Mouse (Mus musculus) MEL (cell line): ENCODE data around the gene Pigp. TPM values are rescaled to one million over a fixed set of nuclear protein-coding genes. Genes with fewer than 3 reads are reported as not detected.
"Not testable (repeated sequence)": the region's sequence is repeated elsewhere in the genome, so short reads cannot be mapped to it uniquely, and the experiment has no call there.

Experiments
- DNase-seq: peaks from one replicate; pipeline ENCODE4 v3.0.0; 2011; ENCODE audit warnings: low read depth, low spot score
- H3K27ac ChIP-seq: 2 replicates; pipeline ENCODE4 v1.5.1; 2012; ENCODE audit warnings: low read depth, mild to moderate bottlenecking, control low read depth, low read length, moderate library complexity; ENCODE audit not compliant: control insufficient read depth
- H3K27me3 ChIP-seq, 2 experiments: fragments of 150-350 bp in 1 of 2; sonication (generic) in 1 of 2; 2 replicates each; pipeline ENCODE4 v1.6.1; 2012; ENCODE audit warnings: low read length in 2 of 2, mild to moderate bottlenecking in 2 of 2, improper control_type of control experiment in 1 of 2, moderate library complexity in 1 of 2; ENCODE audit not compliant: insufficient read depth in 2 of 2, control insufficient read depth in 1 of 2
- H3K36me3 ChIP-seq, 2 experiments: 2 replicates each; pipeline ENCODE4 v1.6.1; 2012 to 2014; ENCODE audit warnings: low read length in 2 of 2, improper control_type of control experiment in 1 of 2, inconsistent platforms in 1 of 2, mild to moderate bottlenecking in 1 of 2; ENCODE audit not compliant: insufficient read depth in 2 of 2, control insufficient read depth in 1 of 2
- H3K4me1 ChIP-seq, 2 experiments: fragments of 150-350 bp in 1 of 2; sonication (generic) in 1 of 2; 2 replicates each; pipeline ENCODE4 v1.6.1; 2012; ENCODE audit warnings: low read length in 2 of 2, improper control_type of control experiment in 1 of 2, mild to moderate bottlenecking in 1 of 2; ENCODE audit not compliant: insufficient read depth in 2 of 2, control insufficient read depth in 1 of 2
- H3K4me3 ChIP-seq, 2 experiments: fragments of 150-350 bp in 1 of 2; sonication (generic) in 1 of 2; 2 replicates each; pipeline ENCODE4 v1.5.1; 2012; ENCODE audit warnings: low read depth in 2 of 2, low read length in 2 of 2, mild to moderate bottlenecking in 2 of 2, moderate library complexity in 2 of 2, control low read depth in 1 of 2, improper control_type of control experiment in 1 of 2; ENCODE audit not compliant: control insufficient read depth in 1 of 2, insufficient read depth in 1 of 2
- H3K79me2 ChIP-seq: 2 replicates; pipeline ENCODE4 v1.6.1; 2012; ENCODE audit warnings: mild to moderate bottlenecking, low read length, moderate library complexity; ENCODE audit not compliant: control insufficient read depth, poor library complexity, insufficient read depth
- H3K9ac ChIP-seq: 2 replicates; pipeline ENCODE4 v1.6.1; 2012; ENCODE audit warnings: low read depth, mild to moderate bottlenecking, control low read depth, low read length, moderate library complexity; ENCODE audit not compliant: control insufficient read depth, poor library complexity, severe bottlenecking
- H3K9me3 ChIP-seq: fragments of 150-350 bp; sonication (generic); replicated peaks from 2 replicates; pipeline ENCODE4 v1.6.1; 2012; ENCODE audit warnings: mild to moderate bottlenecking, low read length, improper control_type of control experiment, moderate library complexity; ENCODE audit not compliant: insufficient read depth
- BHLHE40 ChIP-seq: IDR thresholded peaks from 2 replicates; pipeline ENCODE4 v1.6.1; 2012; ENCODE audit warnings: low read depth, mild to moderate bottlenecking, inconsistent platforms, low read length, improper control_type of control experiment, borderline replicate concordance
- CHD1 ChIP-seq: IDR thresholded peaks from 2 replicates; pipeline ENCODE4 v1.6.1; 2012; ENCODE audit warnings: low read depth, mild to moderate bottlenecking, inconsistent platforms, low read length, improper control_type of control experiment
- CTCF ChIP-seq, 3 experiments: IDR thresholded peaks in 2 of 3; conservative IDR thresholded peaks in 1 of 3; 2 replicates each; pipeline ENCODE4 v1.5.1; 2011 to 2012; ENCODE audit warnings: low read length in 3 of 3, low read depth in 2 of 3, mild to moderate bottlenecking in 2 of 3, improper control_type of control experiment in 1 of 3, inconsistent platforms in 1 of 3, mixed read lengths in 1 of 3, moderate library complexity in 1 of 3; ENCODE audit not compliant: control insufficient read depth in 1 of 3, insufficient read depth in 1 of 3, poor library complexity in 1 of 3, severe bottlenecking in 1 of 3
- E2F4 ChIP-seq: IDR thresholded peaks from 2 replicates; pipeline ENCODE4 v1.6.1; 2011; ENCODE audit warnings: low read depth, low read length, improper control_type of control experiment, borderline replicate concordance
- ELF1 ChIP-seq: IDR thresholded peaks from 2 replicates; pipeline ENCODE4 v1.6.1; 2014; ENCODE audit warnings: low read depth, mild to moderate bottlenecking, inconsistent platforms, low read length, improper control_type of control experiment, moderate library complexity
- EP300 ChIP-seq, 2 experiments: IDR thresholded peaks; 2 replicates each; pipeline ENCODE4 v1.6.1; 2011; ENCODE audit warnings: improper control_type of control experiment in 2 of 2, low read length in 2 of 2, low read depth in 1 of 2, mild to moderate bottlenecking in 1 of 2
- ETS1 ChIP-seq: IDR thresholded peaks from 2 replicates; pipeline ENCODE4 v1.6.1; 2012; ENCODE audit warnings: low read depth, mild to moderate bottlenecking, inconsistent platforms, low read length, improper control_type of control experiment, moderate library complexity
- HCFC1 ChIP-seq: IDR thresholded peaks from 2 replicates; pipeline ENCODE4 v1.6.1; 2012; ENCODE audit warnings: low read depth, mild to moderate bottlenecking, inconsistent platforms, low read length, improper control_type of control experiment, moderate library complexity
- MAFK ChIP-seq: IDR thresholded peaks from 2 replicates; pipeline ENCODE4 v1.6.1; 2011; ENCODE audit warnings: low read depth, mild to moderate bottlenecking, low read length, improper control_type of control experiment, borderline replicate concordance
- MAX ChIP-seq: IDR thresholded peaks from 2 replicates; pipeline ENCODE4 v1.6.1; 2011; ENCODE audit warnings: low read length, improper control_type of control experiment
- MAZ ChIP-seq: IDR thresholded peaks from 2 replicates; pipeline ENCODE4 v1.6.1; 2012; ENCODE audit warnings: low read depth, mild to moderate bottlenecking, inconsistent platforms, low read length, improper control_type of control experiment
- MXI1 ChIP-seq: IDR thresholded peaks from 2 replicates; pipeline ENCODE4 v1.6.1; 2011; ENCODE audit warnings: mild to moderate bottlenecking, low read depth, low read length, improper control_type of control experiment
- MYC ChIP-seq: IDR thresholded peaks from 2 replicates; pipeline ENCODE4 v1.6.1; 2011; ENCODE audit warnings: low read depth, mild to moderate bottlenecking, low read length, improper control_type of control experiment, moderate library complexity
- NELFE ChIP-seq: IDR thresholded peaks from 2 replicates; pipeline ENCODE4 v1.6.1; 2011; ENCODE audit warnings: low read depth, low read length, improper control_type of control experiment
- NRF1 ChIP-seq: IDR thresholded peaks from 2 replicates; pipeline ENCODE4 v1.6.1; 2014; ENCODE audit warnings: low read depth, mild to moderate bottlenecking, inconsistent platforms, low read length, improper control_type of control experiment, moderate library complexity; ENCODE audit not compliant: poor library complexity, insufficient read depth, severe bottlenecking
- POLR2A ChIP-seq, 2 experiments: IDR thresholded peaks; 2 replicates each; pipeline ENCODE4 v1.6.1; 2011 to 2012; ENCODE audit warnings: low read length in 2 of 2, mild to moderate bottlenecking in 2 of 2, control low read depth in 1 of 2, improper control_type of control experiment in 1 of 2, low read depth in 1 of 2, moderate library complexity in 1 of 2; ENCODE audit not compliant: control insufficient read depth in 1 of 2, insufficient read depth in 1 of 2, poor library complexity in 1 of 2
- POLR2AphosphoS2 ChIP-seq: IDR thresholded peaks from 2 replicates; pipeline ENCODE4 v1.6.1; 2011; ENCODE audit warnings: low read length, improper control_type of control experiment
- POLR2AphosphoS5 ChIP-seq: IDR thresholded peaks from 2 replicates; pipeline ENCODE4 v1.6.1; 2012; ENCODE audit warnings: low read depth, borderline replicate concordance, mild to moderate bottlenecking, inconsistent platforms, low read length, moderate library complexity, mixed read lengths
- SIN3A ChIP-seq: IDR thresholded peaks from 2 replicates; pipeline ENCODE4 v1.6.1; 2012; ENCODE audit warnings: low read length, improper control_type of control experiment, inconsistent platforms
- SMC3 ChIP-seq: IDR thresholded peaks from 2 replicates; pipeline ENCODE4 v1.6.1; 2011; ENCODE audit warnings: low read depth, low read length, improper control_type of control experiment
- TCF12 ChIP-seq: IDR thresholded peaks from 2 replicates; pipeline ENCODE4 v1.6.1; 2014; ENCODE audit warnings: low read depth, mild to moderate bottlenecking, inconsistent platforms, low read length, improper control_type of control experiment, moderate library complexity
- UBTF ChIP-seq: IDR thresholded peaks from 2 replicates; pipeline ENCODE4 v1.6.1; 2012; ENCODE audit warnings: low read depth, mild to moderate bottlenecking, inconsistent platforms, low read length, improper control_type of control experiment, moderate library complexity, borderline replicate concordance; ENCODE audit not compliant: insufficient read depth
- USF1 ChIP-seq: IDR thresholded peaks from 2 replicates; pipeline ENCODE4 v1.6.1; 2014; ENCODE audit warnings: low read depth, mild to moderate bottlenecking, inconsistent platforms, low read length, improper control_type of control experiment, moderate library complexity
- polyA plus RNA-seq, 2 experiments: library from polyadenylated mRNA; stranded (reverse) in 1 of 2; unstranded in 1 of 2; fragments of >175 nt in 1 of 2; fragments of >200 nt in 1 of 2; gene quantifications; 2 replicates each; pipeline versions ENCODE4 v1.2.1 to v1.2.4; 2012; ENCODE audit warnings: low replicate concordance in 2 of 2, low read depth in 1 of 2; ENCODE audit not compliant: insufficient read length in 2 of 2, insufficient read depth in 1 of 2, missing spikeins in 1 of 2
- total RNA-seq: library from RNA; depleted of rRNA; stranded (reverse); fragments of 300-350 nt; gene quantifications from 2 replicates; pipeline ENCODE4 v1.2.3, GENCODE M21; 2012

The Pigp gene
- total and polyA plus RNA-seq, 3 experiments: 27.1 to 47.3 TPM; not detected in 1

GRCm38 (mm10) chr16:94339164-94340160 is 32.2 kb downstream of the Pigp start:
- H3K27ac ChIP-seq: peak overlapping the region; percentile 55; the same call in 1 of the 2 replicates
- peaks cover 0 to 18% of the 10 kb centered on the region in 2 experiments; a peak in 2 of 4 replicates for H3K4me1 ChIP-seq
- not testable (repeated sequence) for H3K9me3 ChIP-seq, H3K36me3 ChIP-seq, H3K79me2 ChIP-seq, H3K27me3 ChIP-seq
- peak in 2 of 3 experiments; percentile 22 to 33; a peak in 4 of 6 replicates for TF ChIP-seq CTCF (IDR thresholded peaks at IDR 0.05 in 2 of 3, conservative IDR thresholded peaks at IDR 0.05 in 1 of 3; ENCODE audit: control insufficient read depth in 1 of 3, insufficient read depth in 1 of 3, low read depth in 2 of 3, low read length in 3 of 3, poor library complexity in 1 of 3, severe bottlenecking in 1 of 3)
- TF ChIP-seq NRF1: peak; percentile 31; the same call in 1 of the 2 replicates
- TF ChIP-seq SMC3: peak; percentile 31
- peak; percentile 77 for TF ChIP-seq SIN3A
- peak; percentile 66 for TF ChIP-seq MXI1
- 0 out of 2 replicates have a peak, but pooled peaks have one; percentile 24 for TF ChIP-seq MYC
- peak; percentile 86 for TF ChIP-seq ETS1
- peak; percentile 66 for TF ChIP-seq HCFC1
- peak overlapping the region; percentile 70 to 76 for H3K4me3 ChIP-seq
- peak; percentile 84 for DNase-seq
- peak overlapping the region; percentile 57 for H3K9ac ChIP-seq

GRCm38 (mm10) chr16:94335656-94336055 is 36.0 kb downstream of the Pigp start:
- no peak overlapping the region for H3K27ac ChIP-seq
- TF ChIP-seq POLR2A (IDR thresholded peaks at IDR 0.05; ENCODE audit: control insufficient read depth in 1 of 2, insufficient read depth in 1 of 2, low read depth in 1 of 2, low read length in 2 of 2, poor library complexity in 1 of 2): no peak
- TF ChIP-seq UBTF: no peak
- no peak for TF ChIP-seq BHLHE40
- no peak for TF ChIP-seq POLR2AphosphoS2
- no peak for TF ChIP-seq MAFK
- TF ChIP-seq CTCF (IDR thresholded peaks at IDR 0.05 in 2 of 3, conservative IDR thresholded peaks at IDR 0.05 in 1 of 3; ENCODE audit: control insufficient read depth in 1 of 3, insufficient read depth in 1 of 3, low read depth in 2 of 3, low read length in 3 of 3, poor library complexity in 1 of 3, severe bottlenecking in 1 of 3): no peak
- no peak for TF ChIP-seq MAZ
- TF ChIP-seq EP300 (IDR thresholded peaks at IDR 0.05; ENCODE audit: low read depth in 1 of 2, low read length in 2 of 2): no peak
- TF ChIP-seq ELF1: no peak
- TF ChIP-seq POLR2AphosphoS5: no peak
- no peak for TF ChIP-seq TCF12
- TF ChIP-seq CHD1: no peak
- TF ChIP-seq MAX: no peak
- no peak for TF ChIP-seq HCFC1
- no peak for TF ChIP-seq USF1
- TF ChIP-seq E2F4: no peak
- no peak for TF ChIP-seq NELFE
- DNase-seq: no peak
- H3K36me3 ChIP-seq: peaks cover 0 to 7% of the 10 kb centered on the region in 2 experiments; a peak in 2 of 4 replicates
- no peaks in the 10 kb centered on the region for H3K9me3 ChIP-seq
- no peaks in the 10 kb centered on the region for H3K79me2 ChIP-seq
- no peak overlapping the region for H3K9ac ChIP-seq
- no peaks in the 10 kb centered on the region for H3K27me3 ChIP-seq
- peaks cover 8 to 26% of the 10 kb centered on the region in 2 experiments for H3K4me1 ChIP-seq
- no peak overlapping the region for H3K4me3 ChIP-seq
